Mouse (Mus musculus): ENCODE measurements at regions not wholly inside any gene's neighbourhood (a gene's known extent, or its start where the extent isn't known, plus 50 kb on each side); places are given as distances from the start of the nearest gene placed in this dataset.

DNA sequence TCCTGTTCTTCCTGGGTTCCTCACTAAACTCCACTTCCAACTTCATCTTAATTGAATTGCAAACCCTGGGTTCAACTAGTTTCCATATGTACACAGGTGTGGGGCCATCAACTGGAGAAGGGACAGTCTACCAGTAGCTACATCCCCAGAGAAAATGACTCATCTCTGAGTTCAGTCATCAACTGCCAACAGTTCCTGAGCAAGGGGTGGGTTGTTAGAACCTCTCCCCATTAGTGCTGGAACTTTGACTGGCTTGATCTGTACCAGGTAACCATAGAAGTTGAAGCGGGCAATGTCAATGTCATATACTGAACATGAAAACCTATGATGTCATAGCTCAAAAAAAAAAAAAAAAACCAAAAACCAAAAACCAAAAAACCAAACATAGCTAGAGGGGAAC lies 69.8 kb downstream of the Gm21750 start:
- H3K27ac ChIP-seq (ENCODE audit: insufficient read depth, low read depth, low read length) = no peak overlapping the region
- TF ChIP-seq POLR2A (IDR thresholded peaks at IDR 0.05; ENCODE audit: borderline replicate concordance, low read depth, low read length) (no peak), CTCF (IDR thresholded peaks at IDR 0.05; ENCODE audit: low read depth, low read length) (no peak)
- no peak overlapping the region for H3K4me3 ChIP-seq (ENCODE audit: insufficient read depth, low read length)
- H3K4me1 ChIP-seq (ENCODE audit: control insufficient read depth, insufficient read depth, low read length) = peaks cover 4% of the 10 kb centered on the region; the same call in 1 of the 2 replicates

DNA sequence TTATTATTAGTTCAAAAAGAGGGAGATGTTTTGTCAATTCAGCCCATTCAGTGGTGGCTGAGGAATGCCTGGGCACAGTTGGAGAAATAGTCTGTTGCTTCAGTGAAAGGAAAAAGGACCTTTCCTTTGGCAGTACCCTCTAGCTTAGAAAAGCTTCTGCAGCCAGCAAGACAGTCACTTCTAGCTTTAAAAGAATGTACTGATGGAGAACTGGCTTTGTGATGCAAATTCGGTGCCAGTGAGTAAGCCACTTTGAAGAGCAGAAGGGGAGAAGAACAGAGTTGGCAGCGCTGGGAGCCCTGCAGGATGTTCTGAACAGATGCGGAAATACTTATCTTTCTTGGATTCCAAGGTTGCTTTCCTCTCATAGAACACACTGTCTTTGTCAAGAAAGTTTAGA lies 71.1 kb downstream of the Gm21750 start:
- no peak overlapping the region for H3K4me3 ChIP-seq (ENCODE audit: insufficient read depth, low read length)
- no peak for TF ChIP-seq CTCF (IDR thresholded peaks at IDR 0.05; ENCODE audit: low read depth, low read length)
- TF ChIP-seq POLR2A (IDR thresholded peaks at IDR 0.05; ENCODE audit: borderline replicate concordance, low read depth, low read length) = no peak
- no peak overlapping the region for H3K27ac ChIP-seq (ENCODE audit: insufficient read depth, low read depth, low read length)
- H3K4me1 ChIP-seq (ENCODE audit: control insufficient read depth, insufficient read depth, low read length) = peaks cover 4% of the 10 kb centered on the region; the same call in 1 of the 2 replicates

DNA sequence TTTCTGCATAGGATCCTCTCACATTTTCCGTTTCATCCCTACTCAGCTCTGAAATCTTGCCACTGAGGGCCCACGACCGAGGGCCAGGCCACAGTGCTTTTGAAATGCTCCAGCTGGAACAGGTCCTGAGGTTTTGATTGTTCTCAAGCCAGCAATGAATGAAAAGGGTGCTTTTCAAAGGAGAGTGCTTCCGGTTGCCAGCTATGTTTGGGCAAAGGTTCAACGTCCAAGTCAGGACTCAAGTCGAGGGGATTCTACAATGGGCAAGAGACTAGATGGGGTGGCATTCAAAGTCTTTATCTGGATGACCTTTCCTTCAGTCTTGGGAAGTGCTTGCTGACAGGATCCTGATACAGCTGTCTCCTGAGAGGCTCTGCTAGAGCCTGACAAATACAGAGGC lies 89.8 kb downstream of the Gm21750 start:
- no peak overlapping the region for H3K4me3 ChIP-seq (ENCODE audit: insufficient read depth, low read length)
- H3K4me1 ChIP-seq (ENCODE audit: control insufficient read depth, insufficient read depth, low read length) = no peaks in the 10 kb centered on the region
- H3K27ac ChIP-seq (ENCODE audit: insufficient read depth, low read depth, low read length) = no peak overlapping the region
- TF ChIP-seq POLR2A (IDR thresholded peaks at IDR 0.05; ENCODE audit: borderline replicate concordance, low read depth, low read length) = no peak
- no peak for TF ChIP-seq CTCF (IDR thresholded peaks at IDR 0.05; ENCODE audit: low read depth, low read length)

DNA sequence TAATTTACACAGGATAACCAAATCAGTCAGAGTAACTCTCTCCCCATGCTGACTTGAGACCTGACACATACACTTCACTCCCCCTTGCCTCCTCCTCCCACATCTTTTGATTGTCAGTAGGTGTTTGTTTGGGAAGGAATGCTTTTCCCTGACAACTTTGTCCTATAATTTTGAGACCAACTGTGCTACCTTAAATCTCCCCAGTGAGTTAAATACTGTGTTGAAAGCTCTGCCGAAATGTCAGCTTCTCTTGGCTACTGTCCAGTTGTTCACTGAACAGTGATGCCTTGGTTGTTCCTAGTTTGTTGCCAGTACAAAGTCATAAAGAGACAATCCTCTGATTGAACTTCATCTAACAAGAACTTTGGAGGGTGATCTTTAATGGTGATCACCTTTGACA lies 99.0 kb downstream of the Gm21750 start:
- Histone ChIP-seq H3K4me3 (ENCODE audit: insufficient read depth, low read length) (no peak overlapping the region), H3K4me1 (ENCODE audit: control insufficient read depth, insufficient read depth, low read length) (no peaks in the 10 kb centered on the region), H3K27ac (ENCODE audit: insufficient read depth, low read depth, low read length) (no peak overlapping the region)
- no peak for TF ChIP-seq POLR2A (IDR thresholded peaks at IDR 0.05; ENCODE audit: borderline replicate concordance, low read depth, low read length)

DNA sequence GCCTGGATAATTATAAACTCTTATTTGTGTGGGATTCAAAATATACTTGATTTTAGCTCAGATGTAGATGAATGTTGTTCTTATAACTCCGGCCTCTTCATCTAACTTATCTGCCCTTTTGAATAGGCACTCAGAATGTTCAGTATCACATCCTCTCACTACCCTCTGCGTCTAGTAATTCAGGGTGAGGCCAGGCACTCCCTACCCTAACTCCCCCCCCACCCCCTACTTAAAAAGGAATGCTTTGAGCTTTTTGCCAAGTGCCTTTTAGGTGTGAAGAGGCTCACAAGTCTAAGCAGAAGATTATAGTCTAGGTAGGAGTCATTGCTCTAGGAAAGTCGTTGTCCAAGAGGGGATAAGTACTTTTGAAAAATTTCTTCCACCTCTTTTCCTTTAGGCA lies 111.9 kb downstream of the Gm21750 start:
- no peak for TF ChIP-seq CTCF (IDR thresholded peaks at IDR 0.05; ENCODE audit: low read depth, low read length)
- TF ChIP-seq POLR2A (IDR thresholded peaks at IDR 0.05; ENCODE audit: borderline replicate concordance, low read depth, low read length) = no peak
- Histone ChIP-seq H3K4me3 (ENCODE audit: insufficient read depth, low read length) (no peak overlapping the region), H3K27ac (ENCODE audit: insufficient read depth, low read depth, low read length) (no peak overlapping the region), H3K4me1 (ENCODE audit: control insufficient read depth, insufficient read depth, low read length) (no peaks in the 10 kb centered on the region)

DNA sequence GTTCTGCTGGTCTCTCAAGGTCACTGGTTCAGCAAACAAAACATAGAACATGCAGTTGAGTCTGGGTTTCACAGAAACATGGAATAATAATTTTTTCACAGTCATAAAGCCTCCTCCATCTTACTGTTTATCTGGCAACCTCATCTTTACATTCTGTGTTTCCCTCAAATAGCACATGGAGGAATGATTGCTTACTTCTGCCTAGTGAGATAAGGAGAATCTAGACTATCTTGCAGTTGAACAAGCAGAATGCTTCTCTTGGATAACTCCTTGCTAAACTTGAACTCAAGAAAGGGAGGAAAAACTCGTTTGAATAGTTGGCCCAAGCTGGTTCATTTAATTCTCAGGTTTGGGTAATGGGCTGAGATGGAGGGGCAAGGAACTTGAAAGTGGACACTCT lies 112.8 kb downstream of the Gm21750 start:
- Histone ChIP-seq H3K4me3 (ENCODE audit: insufficient read depth, low read length) (no peak overlapping the region), H3K27ac (ENCODE audit: insufficient read depth, low read depth, low read length) (no peak overlapping the region), H3K4me1 (ENCODE audit: control insufficient read depth, insufficient read depth, low read length) (no peaks in the 10 kb centered on the region)
- no peak for TF ChIP-seq CTCF (IDR thresholded peaks at IDR 0.05; ENCODE audit: low read depth, low read length)
- no peak for TF ChIP-seq POLR2A (IDR thresholded peaks at IDR 0.05; ENCODE audit: borderline replicate concordance, low read depth, low read length)

DNA sequence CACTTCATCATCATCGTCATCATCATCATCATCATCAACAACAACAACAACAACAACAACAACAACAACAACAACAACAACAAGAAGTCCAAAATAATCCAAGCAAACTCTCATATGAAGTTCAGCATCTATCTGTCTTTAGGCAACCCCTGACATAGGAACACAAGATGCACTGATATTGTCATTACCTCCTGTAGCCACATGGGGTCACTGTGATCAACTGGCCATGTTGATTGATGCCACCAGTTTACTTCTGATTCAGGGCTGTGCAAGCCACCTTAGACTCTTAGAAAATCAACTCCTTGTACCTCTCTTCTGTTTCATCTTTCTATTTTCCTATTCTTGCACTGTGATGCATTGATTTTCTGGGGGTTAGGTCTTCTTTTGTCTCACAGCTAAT lies 115.0 kb downstream of the Gm21750 start:
- no peaks in the 10 kb centered on the region for H3K4me1 ChIP-seq (ENCODE audit: control insufficient read depth, insufficient read depth, low read length)
- H3K27ac ChIP-seq (ENCODE audit: insufficient read depth, low read depth, low read length) = no peak overlapping the region
- no peak for TF ChIP-seq CTCF (IDR thresholded peaks at IDR 0.05; ENCODE audit: low read depth, low read length)
- no peak for TF ChIP-seq POLR2A (IDR thresholded peaks at IDR 0.05; ENCODE audit: borderline replicate concordance, low read depth, low read length)
- H3K4me3 ChIP-seq (ENCODE audit: insufficient read depth, low read length) = no peak overlapping the region

DNA sequence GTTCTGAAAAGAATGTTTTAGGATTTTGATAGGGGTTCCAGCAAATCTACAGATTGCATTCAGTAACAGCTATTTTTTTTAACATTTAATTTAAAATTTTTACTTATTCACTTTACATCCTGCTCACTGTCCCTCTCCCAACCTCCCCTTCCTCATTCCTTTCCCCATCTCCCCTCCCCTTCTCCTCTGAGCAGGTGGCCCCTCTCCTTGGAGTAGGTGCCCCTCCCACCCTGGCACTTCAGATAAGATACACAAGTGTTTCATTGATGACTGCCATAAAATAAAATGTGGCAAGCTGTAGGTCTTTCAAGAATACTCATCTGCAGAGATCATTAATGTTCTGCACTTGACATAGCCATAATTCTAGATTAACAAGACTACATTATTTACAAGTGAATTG lies 146.1 kb downstream of the Gm21750 start:
- Histone ChIP-seq H3K4me1 (ENCODE audit: control insufficient read depth, insufficient read depth, low read length) (no peaks in the 10 kb centered on the region), H3K27ac (ENCODE audit: insufficient read depth, low read depth, low read length) (no peak overlapping the region), H3K4me3 (ENCODE audit: insufficient read depth, low read length) (no peak overlapping the region)
- TF ChIP-seq CTCF (IDR thresholded peaks at IDR 0.05; ENCODE audit: low read depth, low read length) (no peak), POLR2A (IDR thresholded peaks at IDR 0.05; ENCODE audit: borderline replicate concordance, low read depth, low read length) (no peak)

DNA sequence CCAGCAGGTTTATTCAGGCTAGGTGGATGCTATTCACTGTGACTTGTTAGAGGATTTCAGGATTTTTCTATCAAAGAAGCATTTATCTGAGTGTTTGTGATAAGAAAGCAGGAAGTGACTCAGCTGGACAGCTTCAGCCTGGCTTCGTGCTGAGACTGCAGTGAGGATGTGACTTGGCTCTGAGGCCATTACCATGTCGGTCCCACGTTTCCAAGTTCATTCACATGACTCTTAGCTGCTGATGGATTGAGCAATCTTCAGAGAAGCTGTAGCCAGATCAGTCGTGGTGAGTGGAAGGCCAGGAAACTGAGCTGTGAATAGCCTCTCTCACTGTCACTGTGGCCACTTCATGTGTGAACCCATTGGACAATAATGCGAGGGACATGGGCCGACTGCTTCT lies 177.9 kb downstream of the Gm21750 start:
- Histone ChIP-seq H3K4me3 (ENCODE audit: insufficient read depth, low read length) (no peak overlapping the region), H3K4me1 (ENCODE audit: control insufficient read depth, insufficient read depth, low read length) (peaks cover 18% of the 10 kb centered on the region), H3K27ac (ENCODE audit: insufficient read depth, low read depth, low read length) (peak overlapping the region; percentile 74)
- TF ChIP-seq POLR2A (IDR thresholded peaks at IDR 0.05; ENCODE audit: borderline replicate concordance, low read depth, low read length) (no peak), CTCF (IDR thresholded peaks at IDR 0.05; ENCODE audit: low read depth, low read length) (no peak)

DNA sequence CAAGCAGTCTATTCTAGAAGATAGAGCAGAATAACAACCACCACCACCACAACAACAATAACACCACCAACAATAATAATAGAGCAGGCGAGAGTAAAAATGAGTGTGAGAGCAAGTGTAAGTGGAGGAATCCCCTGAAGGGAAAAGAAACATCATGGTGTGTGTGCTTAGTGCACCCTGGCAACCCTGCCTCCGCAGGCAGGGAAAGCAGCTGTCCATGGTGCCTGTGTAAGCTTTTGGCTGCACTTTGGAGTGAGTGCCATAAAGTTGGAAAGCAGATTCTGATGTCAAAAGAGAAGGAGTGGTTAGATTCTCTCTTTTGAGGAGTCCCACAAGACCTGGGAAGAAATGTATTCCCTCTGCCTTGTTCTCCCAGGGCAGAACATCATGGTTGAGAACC lies 200.8 kb downstream of the Gm21750 start:
- Histone ChIP-seq H3K4me3 (ENCODE audit: insufficient read depth, low read length) (no peak overlapping the region), H3K4me1 (ENCODE audit: control insufficient read depth, insufficient read depth, low read length) (no peaks in the 10 kb centered on the region), H3K27ac (ENCODE audit: insufficient read depth, low read depth, low read length) (no peak overlapping the region)
- TF ChIP-seq POLR2A (IDR thresholded peaks at IDR 0.05; ENCODE audit: borderline replicate concordance, low read depth, low read length) (no peak), CTCF (IDR thresholded peaks at IDR 0.05; ENCODE audit: low read depth, low read length) (no peak)

DNA sequence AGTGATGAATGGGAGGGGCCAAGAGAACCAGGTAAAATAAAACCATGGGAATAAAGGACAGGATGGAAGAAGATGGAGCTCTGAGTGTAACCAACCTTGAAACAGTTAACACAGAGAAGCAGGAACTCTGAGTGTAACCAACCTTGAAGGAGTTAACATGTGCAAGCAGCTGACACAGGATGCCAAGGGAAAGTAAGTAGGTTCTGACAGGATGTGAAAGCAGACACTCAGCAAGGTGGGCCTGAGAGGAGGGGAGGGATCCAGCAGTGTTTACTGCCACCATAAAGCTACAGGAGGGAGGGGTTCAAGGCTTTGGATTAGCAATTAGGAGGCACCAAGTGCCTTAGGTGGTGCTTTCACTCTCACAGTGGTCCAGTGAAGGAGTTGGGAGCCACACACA lies 213.3 kb downstream of the Gm21750 start:
- Histone ChIP-seq H3K4me3 (ENCODE audit: insufficient read depth, low read length) (no peak overlapping the region), H3K4me1 (ENCODE audit: control insufficient read depth, insufficient read depth, low read length) (no peaks in the 10 kb centered on the region), H3K27ac (ENCODE audit: insufficient read depth, low read depth, low read length) (no peak overlapping the region)
- TF ChIP-seq CTCF (IDR thresholded peaks at IDR 0.05; ENCODE audit: low read depth, low read length) = no peak
- no peak for TF ChIP-seq POLR2A (IDR thresholded peaks at IDR 0.05; ENCODE audit: borderline replicate concordance, low read depth, low read length)

Data from bone marrow macrophage, adult 2 months (primary cell).